Mouse (Mus musculus) right cerebral cortex, postnatal 25 days (tissue): ENCODE measurements around the gene Vmn2r105.

Experiments used
- DNase-seq: peaks from one replicate; pipeline ENCODE4 v3.0.0; 2022

Gene Vmn2r105

GRCm38 (mm10) chr17:20234952-20235351, at the start of gene Vmn2r105:
Vmn2r105 (minus strand) TSS chr17:20235052.
- no peak for DNase-seq

DNA sequence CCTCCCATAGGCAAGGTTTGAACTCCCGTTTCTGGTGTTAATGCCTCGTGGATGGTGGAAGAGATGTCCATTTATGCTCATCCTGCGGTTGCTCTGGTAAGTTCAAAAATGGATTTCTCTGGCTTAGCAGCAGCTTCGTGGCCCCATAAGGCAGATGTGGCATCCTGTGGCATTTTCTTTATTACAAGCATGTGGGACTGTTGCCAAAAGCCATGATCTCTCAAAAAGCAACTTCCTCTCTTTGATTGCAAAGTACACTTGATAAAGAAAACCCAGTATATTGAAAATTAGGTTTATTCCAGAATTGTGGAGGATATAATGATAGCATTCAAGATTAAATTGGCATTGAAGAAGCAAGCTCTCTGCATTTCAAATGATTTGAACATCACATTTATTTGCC, 20.7 kb upstream of the Vmn2r105 start:
- DNase-seq, result no peak

- DNase-seq, result no peak
Measured at GRCm38 (mm10) chr17:20182997-20183396, 51.9 kb downstream of the Vmn2r105 start, which contains the start of gene Fpr-rs6. Fpr-rs6 (minus strand) TSS chr17:20183097.
